Mouse (Mus musculus): ENCODE results near the gene Dmrta1. TPM values are rescaled to one million over a fixed set of nuclear protein-coding genes. Genes with fewer than 3 reads are reported as not detected.

Gene Dmrta1
- not detected for polyA plus RNA-seq (2014; fragmentation: Illumina TruSeq; extraction: RNeasy Lipid Tissue Mini Kit (QIAGEN cat#74804); ENCODE audit: low replicate concordance)

DNA sequence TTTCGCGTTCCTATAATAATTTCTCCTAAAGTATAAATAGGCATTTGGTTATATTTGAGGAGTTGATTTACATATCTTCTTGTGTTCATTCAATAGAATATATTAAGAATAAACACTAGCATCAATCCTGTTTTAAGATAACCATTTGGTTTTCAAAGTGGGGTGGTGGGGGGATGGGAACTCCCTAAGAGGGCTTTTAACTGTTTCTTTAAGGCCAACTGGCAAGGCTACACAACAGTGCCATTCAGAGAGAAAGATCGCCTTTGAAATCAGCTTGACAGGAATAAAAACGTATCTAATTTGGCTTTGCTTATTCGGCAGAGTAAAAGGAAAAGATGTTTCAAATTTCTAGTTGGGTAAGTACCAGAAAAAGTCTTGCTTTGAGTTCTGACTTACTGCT lies at the start of gene Dmrta1:
Gene Dmrta1 (plus strand): TSS at position 242 of the 400 bp plus-strand sequence.

